In the genomic region with DNA sequence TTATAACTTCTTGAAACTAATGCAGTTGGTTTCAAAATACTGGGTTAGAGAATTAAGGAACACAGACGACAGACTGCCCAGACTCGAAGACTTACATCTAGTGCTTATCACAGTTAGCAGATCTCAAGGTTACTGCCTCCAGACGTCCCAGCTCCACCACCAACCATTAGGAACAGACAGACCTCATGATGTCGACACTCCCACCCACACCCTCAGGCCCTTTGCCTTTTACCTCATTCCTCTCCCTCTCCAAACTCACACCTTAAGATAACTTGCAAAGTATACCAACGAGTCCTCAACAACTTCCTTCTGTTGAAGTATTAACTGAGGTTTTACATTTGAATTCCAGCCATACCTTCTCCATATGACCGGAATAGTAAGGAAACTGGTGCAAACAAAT, we compare ENCODE assay signal across 40 mouse cellular contexts. TPM values are rescaled to one million over a fixed set of nuclear protein-coding genes. Genes with fewer than 3 reads are reported as not detected.
A peak's percentile ranks its signal among the peaks of the same experiment; 100 is the strongest.
DNase-seq lines count a peak whose midpoint lies in the region; ATAC-seq and TF ChIP-seq lines count a peak whose summit lies in the region.
"Had no signal": no experiment of that assay in that cellular context is flagged by ENCODE, and none has a peak within 500 bp of the region (broad histone marks: within the 10 kb centered on the region; RNA-seq: fewer than 3 reads in every experiment).

No protein-coding gene starts in this region.

- peaks cover 5% of the 10 kb centered on the region for H3K79me2 ChIP-seq in MEL (ENCODE audit: control insufficient read depth, insufficient read depth, low read length, poor library complexity)

- TF ChIP-seq POLR2A in MEL (IDR thresholded peaks at IDR 0.05; ENCODE audit: control insufficient read depth in 1 of 2, insufficient read depth in 1 of 2, low read depth in 1 of 2, low read length in 2 of 2, poor library complexity in 1 of 2), result no peak
- no peak for TF ChIP-seq POLR2A in lung, adult 2 months (IDR thresholded peaks at IDR 0.05; ENCODE audit: borderline replicate concordance, extremely low read depth, low read depth, low read length)

- TF ChIP-seq CTCF in MEL (IDR thresholded peaks at IDR 0.05 in 2 of 3, conservative IDR thresholded peaks at IDR 0.05 in 1 of 3; ENCODE audit: control insufficient read depth in 1 of 3, insufficient read depth in 1 of 3, low read depth in 2 of 3, low read length in 3 of 3, poor library complexity in 1 of 3, severe bottlenecking in 1 of 3), result no peak
- no peak for TF ChIP-seq CTCF in lung, adult 2 months (IDR thresholded peaks at IDR 0.05; ENCODE audit: insufficient read depth, low read length)
- TF ChIP-seq CTCF in stomach, postnatal 0 days (IDR thresholded peaks at IDR 0.05; ENCODE audit: low read depth), result no peak

- TF ChIP-seq RAD21 in MEL (IDR thresholded peaks at IDR 0.05; ENCODE audit: low read depth, low read length), result no peak

- H3K4me1 ChIP-seq in MEL (ENCODE audit: control insufficient read depth in 1 of 2, insufficient read depth in 2 of 2, low read length in 2 of 2), result peaks cover 3 to 14% of the 10 kb centered on the region in 2 experiments; a peak in 3 of 4 replicates
- H3K4me1 ChIP-seq in lung, adult 2 months (ENCODE audit: control insufficient read depth, insufficient read depth, low read length), result no peaks in the 10 kb centered on the region
- H3K4me1 ChIP-seq in stomach, postnatal 0 days (replicated peaks; ENCODE audit: control insufficient read depth, insufficient read depth), result no peaks in the 10 kb centered on the region
- H3K4me1 ChIP-seq: embryonic facial prominence, embryonic 15.5 days; forebrain, embryonic 15.5 days; midbrain, embryonic 13.5 days had no signal

- no peak overlapping the region for H3K9ac ChIP-seq in MEL (ENCODE audit: control insufficient read depth, low read depth, low read length, poor library complexity, severe bottlenecking)
- no peak overlapping the region for H3K9ac ChIP-seq in stomach, postnatal 0 days (ENCODE audit: low read length)
- H3K9ac ChIP-seq: embryonic facial prominence, embryonic 15.5 days; forebrain, embryonic 15.5 days; hindbrain, embryonic 14.5 days; limb, embryonic 15.5 days; liver, embryonic 13.5 days; lung, embryonic 14.5 days; midbrain, embryonic 13.5 days had no signal

- TF ChIP-seq EP300 in MEL (IDR thresholded peaks at IDR 0.05; ENCODE audit: low read depth in 1 of 2, low read length in 2 of 2), result no peak
- TF ChIP-seq EP300 in stomach, postnatal 0 days (optimal IDR thresholded peaks at IDR 0.05), result no peak

- H3K4me3 ChIP-seq in MEL (ENCODE audit: control insufficient read depth in 1 of 2, insufficient read depth in 1 of 2, low read depth in 2 of 2, low read length in 2 of 2), result no peak overlapping the region
- H3K4me3 ChIP-seq in lung, adult 2 months (replicated peaks; ENCODE audit: extremely low read depth, low read depth, low read length), result no peak overlapping the region
- no peak overlapping the region for H3K4me3 ChIP-seq in stomach, postnatal 0 days (ENCODE audit: low read depth, low read length)
- H3K4me3 ChIP-seq: embryonic facial prominence, embryonic 10.5 days; embryonic facial prominence, embryonic 15.5 days; forebrain, embryonic 15.5 days; heart, embryonic 10.5 days; limb, embryonic 10.5 days; limb, embryonic 15.5 days; liver, embryonic 13.5 days; megakaryocyte, embryonic 14.5 days; midbrain, embryonic 13.5 days had no signal

- ATAC-seq in stomach, postnatal 0 days (ENCODE audit: low FRiP score, low TSS enrichment), result peak; percentile 46
- ATAC-seq: forebrain, embryonic 15.5 days; midbrain, embryonic 13.5 days had no signal

- H3K27me3 ChIP-seq in MEL (ENCODE audit: control insufficient read depth in 1 of 2, insufficient read depth in 2 of 2, low read length in 2 of 2), result peaks cover 0 to under 1% of the 10 kb centered on the region in 2 experiments; a peak in 1 of 4 replicates
- H3K27me3 ChIP-seq in stomach, postnatal 0 days (ENCODE audit: control insufficient read depth, insufficient read depth, low read length), result no peaks in the 10 kb centered on the region
- H3K27me3 ChIP-seq: CH12.LX; embryonic facial prominence, embryonic 15.5 days; forebrain, embryonic 15.5 days; limb, embryonic 15.5 days; liver, embryonic 13.5 days; midbrain, embryonic 13.5 days had no signal

- peak; percentile 44 for DNase-seq in MEL (ENCODE audit: low read depth, low spot score)
- DNase-seq in lung, adult 2 months, result peak; percentile 26
- peak; percentile 69 for DNase-seq in lung, postnatal 25 days (ENCODE audit: low spot score)
- peak; percentile 74 for DNase-seq in stomach, postnatal 0 days (ENCODE audit: low spot score)
- no peak for DNase-seq in thymus, postnatal 10 days (ENCODE audit: low spot score in 2 of 2)
- DNase-seq in layer of hippocampus, postnatal 25 days (ENCODE audit: extremely low spot score in 1 of 2, low spot score in 1 of 2), result no peak
- DNase-seq: adrenal gland, adult 8-10 months; cerebellum, adult 8-10 months; cerebellum, postnatal 25 days; gastrocnemius, postnatal 25 days; heart, adult 11 months; kidney, adult 18-20 months; liver, embryonic 13.5 days; lung, embryonic 14.5 days; retina, postnatal 1 day; right cerebral cortex, postnatal 14 days; spleen, adult 18-20 months; thymus, adult 2 months; thymus, postnatal 4 days had no signal

- H3K4me2 ChIP-seq in stomach, postnatal 0 days (replicated peaks; ENCODE audit: low read depth), result no peak overlapping the region
- H3K4me2 ChIP-seq: embryonic facial prominence, embryonic 15.5 days; forebrain, embryonic 15.5 days; hindbrain, embryonic 14.5 days; limb, embryonic 15.5 days; liver, embryonic 13.5 days; lung, embryonic 14.5 days; midbrain, embryonic 13.5 days had no signal

- 30% methylated on average over 6 of the region's 6 CpGs for WGBS in lung, adult 2 months
- 26% methylated on average over 6 of the region's 6 CpGs for WGBS in stomach, postnatal 0 days

- no peaks in the 10 kb centered on the region for H3K9me3 ChIP-seq in MEL (replicated peaks; ENCODE audit: insufficient read depth, low read length)
- H3K9me3 ChIP-seq in stomach, postnatal 0 days (ENCODE audit: control insufficient read depth, low read length), result no peaks in the 10 kb centered on the region
- H3K9me3 ChIP-seq: embryonic facial prominence, embryonic 10.5 days; embryonic facial prominence, embryonic 15.5 days; forebrain, embryonic 15.5 days; heart, embryonic 10.5 days; limb, embryonic 10.5 days; limb, embryonic 15.5 days; liver, embryonic 13.5 days; megakaryocyte, embryonic 14.5 days; midbrain, embryonic 13.5 days had no signal

- peaks cover 0 to 16% of the 10 kb centered on the region in 2 experiments; a peak in 2 of 4 replicates for H3K36me3 ChIP-seq in MEL (ENCODE audit: control insufficient read depth in 1 of 2, insufficient read depth in 2 of 2, low read length in 2 of 2)
- no peaks in the 10 kb centered on the region for H3K36me3 ChIP-seq in stomach, postnatal 0 days (ENCODE audit: control insufficient read depth, insufficient read depth, low read length)
- H3K36me3 ChIP-seq: embryonic facial prominence, embryonic 10.5 days; embryonic facial prominence, embryonic 15.5 days; forebrain, embryonic 15.5 days; heart, embryonic 10.5 days; limb, embryonic 10.5 days; limb, embryonic 15.5 days; liver, embryonic 13.5 days; midbrain, embryonic 13.5 days had no signal

- H3K27ac ChIP-seq in MEL (ENCODE audit: control insufficient read depth, low read depth, low read length), result no peak overlapping the region
- peak overlapping the region; percentile 86 for H3K27ac ChIP-seq in stomach, postnatal 0 days (replicated peaks)
- H3K27ac ChIP-seq: embryonic facial prominence, embryonic 10.5 days; embryonic facial prominence, embryonic 15.5 days; forebrain, embryonic 15.5 days; heart, embryonic 10.5 days; hindbrain, embryonic 14.5 days; limb, embryonic 10.5 days; limb, embryonic 15.5 days; liver, embryonic 13.5 days; midbrain, embryonic 13.5 days had no signal

TF ChIP-seq in MEL, 35 proteins besides CTCF, POLR2A, EP300 and RAD21 (continues in another document):
- TF ChIP-seq E2F4 (IDR thresholded peaks at IDR 0.05; ENCODE audit: borderline replicate concordance, low read depth, low read length) (no peak), MAFK (IDR thresholded peaks at IDR 0.05; ENCODE audit: borderline replicate concordance, low read depth, low read length) (no peak), CHD1 (IDR thresholded peaks at IDR 0.05; ENCODE audit: low read depth, low read length) (no peak)

RNA-seq across cellular contexts. Expression of gene Tmem139, which starts 1.3 kb away (rescaled TPM):
- not detected in 2 replicates for total RNA-seq in MEL (2012; rRNA removed)
- polyA plus RNA-seq in MEL (2012; ENCODE audit: insufficient read depth in 1 of 2, insufficient read length in 2 of 2, low read depth in 1 of 2, low replicate concordance in 2 of 2, missing spikeins in 1 of 2), result under 1 TPM in 1 of 2 experiments, not detected in 1; 0.08 TPM
- 5.7 and 7.2 TPM in 2 replicates for polyA plus RNA-seq in lung, adult 2 months (2012; rRNA removed)
- 24.6 and 28.2 TPM in 2 replicates for polyA plus RNA-seq in stomach, postnatal 0 days (2015; fragmentation: Nextera tagmentation; extraction: Ambion mirVana)
- not detected for total RNA-seq in layer of hippocampus, postnatal 25 days (2021)
- total RNA-seq: CH12.LX; gastrocnemius, postnatal 25 days; hematopoietic stem cell, adult 5-6 weeks; left cerebral cortex, postnatal 10 days; monocyte, adult 5-6 weeks had no signal
- polyA plus RNA-seq: frontal cortex, adult 2 months; hindbrain, embryonic 14.5 days; midbrain, embryonic 13.5 days had no signal

RNA-seq across cellular contexts. Expression of gene Casp2, which starts 4.4 kb away (rescaled TPM):
- total RNA-seq in MEL (2012; rRNA removed), result 21.3 and 22.2 TPM in 2 replicates
- polyA plus RNA-seq in MEL (2012; ENCODE audit: insufficient read depth in 1 of 2, insufficient read length in 2 of 2, low read depth in 1 of 2, low replicate concordance in 2 of 2, missing spikeins in 1 of 2), result 10 to 100 TPM in 1 of 2 experiments, not detected in 1; 42.3 TPM
- polyA plus RNA-seq in lung, adult 2 months (2012; rRNA removed), result 24.2 and 36.7 TPM in 2 replicates
- polyA plus RNA-seq in stomach, postnatal 0 days (2015; fragmentation: Nextera tagmentation; extraction: Ambion mirVana), result 20.2 and 21.6 TPM in 2 replicates
- 10 to 100 TPM; 16.5 to 25.5 TPM for total RNA-seq in layer of hippocampus, postnatal 25 days (2021)

RNA-seq across cellular contexts. Expression of gene Gstk1, which starts 14.7 kb away (rescaled TPM):
- total RNA-seq in MEL (2012; rRNA removed), result 1.2 and 1.4 TPM in 2 replicates
- polyA plus RNA-seq in MEL (2012; ENCODE audit: insufficient read depth in 1 of 2, insufficient read length in 2 of 2, low read depth in 1 of 2, low replicate concordance in 2 of 2, missing spikeins in 1 of 2), result 1 to 10 TPM in 1 of 2 experiments, not detected in 1; 1.2 TPM
- 39.4 and 47.4 TPM in 2 replicates for polyA plus RNA-seq in lung, adult 2 months (2012; rRNA removed)
- polyA plus RNA-seq in stomach, postnatal 0 days (2015; fragmentation: Nextera tagmentation; extraction: Ambion mirVana), result 56.7 and 60.5 TPM in 2 replicates
- 10 to 100 TPM; 10.2 to 13.7 TPM for total RNA-seq in layer of hippocampus, postnatal 25 days (2021)

RNA-seq across cellular contexts. Expression of gene Clcn1, which starts 26.1 kb away (rescaled TPM):
- 0.04 and 0.10 TPM in 2 replicates for total RNA-seq in MEL (2012; rRNA removed)
- polyA plus RNA-seq in MEL (2012; ENCODE audit: insufficient read depth in 1 of 2, insufficient read length in 2 of 2, low read depth in 1 of 2, low replicate concordance in 2 of 2, missing spikeins in 1 of 2), result under 1 TPM in 1 of 2 experiments, not detected in 1; 0.22 TPM
- polyA plus RNA-seq in lung, adult 2 months (2012; rRNA removed), result 0.34 and 1.5 TPM in 2 replicates
- polyA plus RNA-seq in stomach, postnatal 0 days (2015; fragmentation: Nextera tagmentation; extraction: Ambion mirVana), result 0.06 and 0.12 TPM in 2 replicates
- 1 to 10 TPM; 2.7 to 2.8 TPM for total RNA-seq in layer of hippocampus, postnatal 25 days (2021)
- total RNA-seq: hematopoietic stem cell, adult 5-6 weeks; monocyte, adult 5-6 weeks had no signal
- polyA plus RNA-seq: liver, embryonic 13.5 days; lung, embryonic 14.5 days had no signal

RNA-seq across cellular contexts. Expression of gene Tas2r144, which starts 45.3 kb away (rescaled TPM):
- total RNA-seq in MEL (2012; rRNA removed), result not detected in 2 replicates
- not detected for polyA plus RNA-seq in MEL (2012; ENCODE audit: insufficient read depth in 1 of 2, insufficient read length in 2 of 2, low read depth in 1 of 2, low replicate concordance in 2 of 2, missing spikeins in 1 of 2)
- polyA plus RNA-seq in lung, adult 2 months (2012; rRNA removed), result not detected in 2 replicates
- polyA plus RNA-seq in stomach, postnatal 0 days (2015; fragmentation: Nextera tagmentation; extraction: Ambion mirVana), result not detected in 2 replicates
- not detected for total RNA-seq in layer of hippocampus, postnatal 25 days (2021)
- total RNA-seq: adrenal gland, adult 8-10 months; CH12.LX; ES-E14; gastrocnemius, adult 18-20 months; gastrocnemius, postnatal 25 days; hematopoietic stem cell, adult 5-6 weeks; left cerebral cortex, postnatal 10 days; monocyte, adult 5-6 weeks had no signal
- polyA plus RNA-seq: C2C12; embryonic facial prominence, embryonic 10.5 days; embryonic facial prominence, embryonic 15.5 days; forebrain, embryonic 15.5 days; frontal cortex, adult 2 months; heart, embryonic 10.5 days; heart, embryonic 16.5 days; hindbrain, embryonic 14.5 days; kidney, embryonic 16.5 days; large intestine, adult 2 months; limb, embryonic 10.5 days; limb, embryonic 15.5 days; liver, embryonic 13.5 days; lung, embryonic 14.5 days; midbrain, embryonic 13.5 days; neural tube, embryonic 14.5 days; thymus, adult 2 months had no signal

Comparison
In these comparisons a context has a peak if more than half of its experiments do, and no peak if none do; other contexts are left out.
1. DNase-seq: peak in MEL (single experiment), lung, adult 2 months (single experiment), lung, postnatal 25 days (single experiment) and stomach, postnatal 0 days (single experiment); none in thymus, postnatal 10 days (0 of 2) and layer of hippocampus, postnatal 25 days (0 of 2).
2. RNA of gene Gstk1, which starts 14.7 kb away (polyA plus RNA-seq): 56.7 to 60.5 TPM in stomach, postnatal 0 days and 39.4 to 47.4 TPM in lung, adult 2 months; 1.2 TPM in MEL; every median in the first group is over 10 times any median in the second.